Mouse (Mus musculus): Measurements from ENCODE around the gene Lrrc49. TPM values are rescaled to one million over a fixed set of nuclear protein-coding genes. Genes with fewer than 3 reads are reported as not detected.

The Lrrc49 gene
- polyA plus RNA-seq, 2 experiments, result 15.3 to 16.2 TPM

GRCm38 (mm10) chr9:60528269-60528668 is 159.7 kb downstream of the Lrrc49 start:
- Histone ChIP-seq H3K4me1 (ENCODE audit: control insufficient read depth, insufficient read depth, low read length) (peaks cover 12% of the 10 kb centered on the region), H3K27ac (replicated peaks; ENCODE audit: low read depth, low read length) (no peak overlapping the region), H3K36me3 (ENCODE audit: control insufficient read depth, insufficient read depth, low read length) (no peaks in the 10 kb centered on the region), H3K9me3 (ENCODE audit: control insufficient read depth, low read length) (no peaks in the 10 kb centered on the region), H3K4me3 (replicated peaks; ENCODE audit: low read length) (no peak overlapping the region), H3K27me3 (ENCODE audit: control insufficient read depth, insufficient read depth, low read length) (no peaks in the 10 kb centered on the region), H3K9ac (ENCODE audit: low read depth, low read length, severe bottlenecking) (no peak overlapping the region), H3K4me2 (replicated peaks; ENCODE audit: low read depth, low read length, severe bottlenecking) (no peak overlapping the region)
- ATAC-seq (ENCODE audit: low FRiP score, low read depth), result no peak
- 75% methylated on average over 3 of the region's 3 CpGs for WGBS
- no peak for TF ChIP-seq POLR2A (IDR thresholded peaks at IDR 0.05; ENCODE audit: borderline replicate concordance, extremely low read depth, insufficient read depth, insufficient read length)
- no peak for DNase-seq (ENCODE audit: low spot score)

- 87% methylated on average over 2 of the region's 2 CpGs for WGBS
- Histone ChIP-seq H3K4me3 (replicated peaks; ENCODE audit: low read length) (no peak overlapping the region), H3K36me3 (ENCODE audit: control insufficient read depth, insufficient read depth, low read length) (no peaks in the 10 kb centered on the region), H3K9ac (ENCODE audit: low read depth, low read length, severe bottlenecking) (no peak overlapping the region), H3K4me1 (ENCODE audit: control insufficient read depth, insufficient read depth, low read length) (peaks cover 12% of the 10 kb centered on the region), H3K27ac (replicated peaks; ENCODE audit: low read depth, low read length) (no peak overlapping the region), H3K9me3 (ENCODE audit: control insufficient read depth, low read length) (no peaks in the 10 kb centered on the region), H3K27me3 (ENCODE audit: control insufficient read depth, insufficient read depth, low read length) (no peaks in the 10 kb centered on the region), H3K4me2 (replicated peaks; ENCODE audit: low read depth, low read length, severe bottlenecking) (no peak overlapping the region)
- no peak for DNase-seq (ENCODE audit: low spot score)
- ATAC-seq (ENCODE audit: low FRiP score, low read depth), result no peak
- no peak for TF ChIP-seq POLR2A (IDR thresholded peaks at IDR 0.05; ENCODE audit: borderline replicate concordance, extremely low read depth, insufficient read depth, insufficient read length)
These were observed 160.1 kb downstream of the Lrrc49 start for GRCm38 (mm10) chr9:60527836-60528235.

- DNase-seq (ENCODE audit: low spot score) (no peak), ATAC-seq (ENCODE audit: low FRiP score, low read depth) (no peak)
- no peaks in the 10 kb centered on the region for H3K27me3 ChIP-seq (ENCODE audit: control insufficient read depth, insufficient read depth, low read length)
- no peaks in the 10 kb centered on the region for H3K9me3 ChIP-seq (ENCODE audit: control insufficient read depth, low read length)
- no peak for TF ChIP-seq POLR2A (IDR thresholded peaks at IDR 0.05; ENCODE audit: borderline replicate concordance, extremely low read depth, insufficient read depth, insufficient read length)
- no peak overlapping the region for H3K27ac ChIP-seq (replicated peaks; ENCODE audit: low read depth, low read length)
- 66% methylated on average over 5 of the region's 5 CpGs for whole genome bisulfite sequencing
- H3K36me3 ChIP-seq (ENCODE audit: control insufficient read depth, insufficient read depth, low read length), result no peaks in the 10 kb centered on the region
- H3K4me1 ChIP-seq (ENCODE audit: control insufficient read depth, insufficient read depth, low read length), result peaks cover 12% of the 10 kb centered on the region
- no peak overlapping the region for H3K4me2 ChIP-seq (replicated peaks; ENCODE audit: low read depth, low read length, severe bottlenecking)
- no peak overlapping the region for H3K4me3 ChIP-seq (replicated peaks; ENCODE audit: low read length)
- no peak overlapping the region for H3K9ac ChIP-seq (ENCODE audit: low read depth, low read length, severe bottlenecking)
These were observed 160.9 kb downstream of the Lrrc49 start for GRCm38 (mm10) chr9:60527051-60527450.

- no peak for TF ChIP-seq POLR2A (IDR thresholded peaks at IDR 0.05; ENCODE audit: borderline replicate concordance, extremely low read depth, insufficient read depth, insufficient read length)
- no peak for DNase-seq (ENCODE audit: low spot score)
- no peak for ATAC-seq (ENCODE audit: low FRiP score, low read depth)
- Histone ChIP-seq H3K4me3 (replicated peaks; ENCODE audit: low read length) (no peak overlapping the region), H3K9ac (ENCODE audit: low read depth, low read length, severe bottlenecking) (no peak overlapping the region), H3K4me2 (replicated peaks; ENCODE audit: low read depth, low read length, severe bottlenecking) (no peak overlapping the region), H3K4me1 (ENCODE audit: control insufficient read depth, insufficient read depth, low read length) (peaks cover 12% of the 10 kb centered on the region), H3K36me3 (ENCODE audit: control insufficient read depth, insufficient read depth, low read length) (no peaks in the 10 kb centered on the region), H3K27me3 (ENCODE audit: control insufficient read depth, insufficient read depth, low read length) (0 out of 2 replicates have a peak, but pooled peaks cover 3% of the 10 kb centered on the region), H3K27ac (replicated peaks; ENCODE audit: low read depth, low read length) (no peak overlapping the region), H3K9me3 (ENCODE audit: control insufficient read depth, low read length) (no peaks in the 10 kb centered on the region)
- WGBS, result 53% methylated on average over 5 of the region's 5 CpGs
These were observed 161.8 kb downstream of the Lrrc49 start for GRCm38 (mm10) chr9:60526195-60526594.

GRCm38 (mm10) chr9:60521806-60522264 is 166.1 kb downstream of the Lrrc49 start, which contains the start of gene Thsd4:
Thsd4 (minus strand) TSS chr9:60522046.
- H3K4me2 ChIP-seq (replicated peaks; ENCODE audit: low read depth, low read length, severe bottlenecking), result peak within 1 kb of the TSS; percentile 88
- no peaks in the 10 kb centered on the region for H3K36me3 ChIP-seq (ENCODE audit: control insufficient read depth, insufficient read depth, low read length)
- peak within 1 kb of the TSS; percentile 71 for H3K9ac ChIP-seq (ENCODE audit: low read depth, low read length, severe bottlenecking)
- WGBS, result 3% methylated on average over 11 of the region's 51 CpGs
- ATAC-seq (ENCODE audit: low FRiP score, low read depth) (peak; percentile 69), DNase-seq (ENCODE audit: low spot score) (no peak)
- H3K4me1 ChIP-seq (ENCODE audit: control insufficient read depth, insufficient read depth, low read length), result peaks cover 34% of the 10 kb centered on the region
- peak within 1 kb of the TSS; percentile 62 for H3K4me3 ChIP-seq (replicated peaks; ENCODE audit: low read length)
- no peaks in the 10 kb centered on the region for H3K9me3 ChIP-seq (ENCODE audit: control insufficient read depth, low read length)
- no peak for TF ChIP-seq POLR2A (IDR thresholded peaks at IDR 0.05; ENCODE audit: borderline replicate concordance, extremely low read depth, insufficient read depth, insufficient read length)
- 0 out of 2 replicates have a peak, but pooled peaks cover 14% of the 10 kb centered on the region for H3K27me3 ChIP-seq (ENCODE audit: control insufficient read depth, insufficient read depth, low read length)
- no peak within 1 kb of the TSS for H3K27ac ChIP-seq (replicated peaks; ENCODE audit: low read depth, low read length)

Measured in limb, embryonic 14.5 days (tissue).